Mouse (Mus musculus) induced T-regulatory cell, adult 2 months (primary cell): ENCODE data around the gene Nfix.

ENCODE experiments used
- DNase-seq: peaks from one replicate; pipeline ENCODE4 v3.0.0-alpha.2; 2012; ENCODE audit warnings: low read depth

Gene Nfix

DNA sequence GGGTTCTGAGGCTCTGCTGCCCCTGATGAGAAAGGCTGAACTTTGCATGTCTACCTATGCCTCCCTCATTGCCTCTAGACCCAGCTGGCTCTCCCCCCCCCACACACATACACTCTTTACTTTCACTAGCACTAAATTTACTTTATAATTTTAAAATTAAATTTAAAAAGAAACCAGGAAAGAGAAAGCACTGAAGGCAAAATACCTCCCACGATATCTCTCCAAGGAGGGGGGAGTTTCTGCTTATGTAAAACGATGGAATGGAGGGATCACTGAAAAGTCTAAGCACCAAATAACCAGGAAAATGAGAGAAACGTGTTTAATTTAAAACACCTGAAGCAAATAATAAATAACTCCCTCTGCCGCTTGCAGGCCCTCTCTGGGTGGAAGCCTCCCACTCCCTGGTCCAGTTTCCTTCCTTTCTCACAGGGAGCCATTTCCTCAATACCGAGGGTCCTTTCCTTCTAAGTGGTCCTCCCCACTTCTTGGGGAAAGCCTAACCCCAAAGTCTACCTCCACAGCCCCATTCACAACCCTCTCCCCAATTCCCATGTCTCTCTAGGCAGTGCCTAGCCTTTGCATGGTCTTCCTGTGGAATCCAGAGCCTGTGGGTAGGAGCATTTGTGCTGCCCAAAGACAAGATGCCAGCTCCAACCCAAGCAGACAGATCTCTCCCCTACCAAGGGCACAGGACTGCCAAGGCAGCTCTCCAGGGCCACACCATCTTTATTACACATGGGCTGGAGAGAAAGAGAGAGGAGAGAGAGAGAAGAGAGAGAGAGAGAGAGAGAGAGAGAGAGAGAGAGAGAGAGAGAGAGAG lies 18.2 kb downstream of the Nfix start:
- DNase-seq, result no peak

DNA sequence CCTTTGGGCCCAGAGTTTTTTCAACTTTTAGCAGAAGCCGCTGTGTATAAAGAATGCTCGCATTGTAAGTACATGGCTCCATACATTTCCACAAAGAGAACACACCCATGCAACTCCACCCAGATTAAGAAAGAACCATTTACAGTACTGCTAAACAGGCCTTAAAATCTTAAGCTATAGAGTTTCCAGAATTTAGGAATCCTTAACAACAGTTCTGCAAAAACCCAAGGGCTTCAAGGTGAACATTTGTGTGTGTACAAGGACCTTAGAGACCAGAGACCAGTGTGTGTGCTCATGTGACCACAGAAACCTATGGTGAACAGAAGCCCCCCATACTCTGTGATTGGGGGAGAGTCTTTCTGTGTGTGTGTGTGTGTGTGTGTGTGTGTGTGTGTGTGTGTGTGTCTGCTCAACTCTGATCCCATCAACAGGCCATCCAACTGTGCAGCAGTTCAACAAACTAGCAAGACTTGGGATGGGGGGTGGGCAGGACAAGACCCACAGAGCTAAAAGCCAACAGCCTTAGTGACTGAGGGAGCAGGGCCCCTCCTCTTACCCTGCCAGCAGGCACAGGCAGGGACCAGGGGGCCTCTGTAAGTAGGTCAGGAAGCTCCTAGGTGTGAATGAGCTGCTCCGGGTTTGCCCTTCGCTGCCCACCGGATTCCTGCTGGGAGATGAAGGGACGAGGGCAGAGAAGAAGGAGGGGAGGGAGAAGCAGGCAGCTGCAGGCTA lies 19.0 kb downstream of the Nfix start:
- no peak for DNase-seq

DNA sequence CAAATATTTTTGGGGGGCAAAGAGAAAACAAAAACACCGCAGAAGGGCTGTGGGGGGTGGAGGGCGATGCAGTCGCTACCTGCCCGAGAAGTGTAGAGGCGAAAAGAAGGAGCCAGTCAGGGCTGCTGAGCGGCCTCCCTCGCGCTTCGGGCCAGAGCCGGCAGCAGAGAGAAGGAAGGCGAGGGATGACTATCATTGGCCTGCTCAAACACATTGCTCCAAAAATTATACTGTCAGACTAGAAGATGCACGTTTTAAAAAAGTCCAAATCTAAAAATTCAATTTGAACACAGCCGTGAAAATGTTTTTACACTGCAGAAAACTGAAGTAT lies 20.0 kb downstream of the Nfix start:
- no peak for DNase-seq

DNA sequence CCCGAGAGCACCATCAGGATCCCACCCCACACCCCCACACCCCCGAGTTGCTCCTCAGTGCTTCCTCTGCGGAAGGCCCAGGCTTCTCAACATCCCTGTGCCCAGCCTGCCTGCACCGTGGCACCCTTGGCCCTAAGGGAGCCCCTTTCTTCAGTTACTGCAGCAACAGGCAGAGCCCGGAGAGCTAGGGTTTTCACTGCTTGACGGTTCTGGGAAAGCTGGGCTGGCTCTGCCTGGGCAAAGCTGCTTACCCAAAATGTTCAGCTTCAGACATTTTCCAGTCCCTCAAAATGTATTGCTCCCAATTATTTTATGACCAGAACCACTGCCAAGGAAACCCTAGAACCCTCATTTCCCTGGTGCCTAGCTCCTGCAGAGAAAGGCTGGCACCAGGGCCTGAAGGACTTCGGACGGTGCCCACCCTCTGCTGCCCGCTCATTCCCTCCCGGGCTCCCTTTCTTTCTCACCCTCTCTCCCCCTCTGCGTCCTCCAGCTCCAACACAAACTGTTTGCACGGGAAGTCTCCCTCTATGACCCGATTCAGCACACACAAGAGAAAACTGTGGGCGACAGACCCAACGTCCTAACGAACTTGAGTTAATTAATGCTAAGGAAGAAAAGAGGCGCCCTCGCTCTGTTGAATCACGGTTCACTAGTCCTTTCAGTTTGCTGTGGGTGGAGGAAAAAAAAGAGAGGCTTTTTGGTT lies 20.5 kb downstream of the Nfix start:
- DNase-seq, result no peak

DNA sequence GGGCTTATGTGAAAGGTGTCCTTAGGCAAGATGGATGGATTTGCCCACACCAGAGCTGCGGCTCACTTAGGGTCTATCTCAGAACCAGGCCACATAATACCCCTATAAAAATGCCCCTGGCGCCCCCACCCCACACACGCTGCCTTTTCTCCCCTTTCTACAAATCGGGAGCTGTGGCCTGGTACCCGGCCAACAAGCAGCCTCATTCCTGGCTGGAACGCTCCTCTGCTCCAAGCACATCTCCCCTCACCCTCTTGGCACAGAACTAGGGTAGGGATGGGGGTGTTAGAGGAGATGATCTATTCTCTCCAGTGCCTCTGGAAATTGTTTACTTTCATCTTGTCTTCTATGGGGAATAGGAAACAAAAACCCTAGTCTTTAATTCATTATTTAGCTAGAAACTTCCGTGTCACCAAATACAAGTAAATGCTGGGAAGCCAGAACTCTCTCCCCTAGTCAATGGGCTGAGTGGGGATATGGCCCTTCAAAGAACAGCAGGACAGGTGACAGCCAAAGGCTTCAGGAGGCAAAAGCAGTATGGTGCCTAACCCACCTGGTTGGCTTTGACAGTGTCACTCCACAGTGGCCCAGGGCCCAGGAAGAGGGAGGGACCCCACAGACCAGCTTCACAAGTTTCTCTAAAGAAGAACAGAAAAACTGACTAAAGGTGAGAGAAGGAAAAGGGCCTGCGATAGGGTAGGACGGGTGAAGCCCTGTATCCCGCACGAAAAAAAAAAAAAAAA lies 21.3 kb downstream of the Nfix start:
- DNase-seq, result no peak

DNA sequence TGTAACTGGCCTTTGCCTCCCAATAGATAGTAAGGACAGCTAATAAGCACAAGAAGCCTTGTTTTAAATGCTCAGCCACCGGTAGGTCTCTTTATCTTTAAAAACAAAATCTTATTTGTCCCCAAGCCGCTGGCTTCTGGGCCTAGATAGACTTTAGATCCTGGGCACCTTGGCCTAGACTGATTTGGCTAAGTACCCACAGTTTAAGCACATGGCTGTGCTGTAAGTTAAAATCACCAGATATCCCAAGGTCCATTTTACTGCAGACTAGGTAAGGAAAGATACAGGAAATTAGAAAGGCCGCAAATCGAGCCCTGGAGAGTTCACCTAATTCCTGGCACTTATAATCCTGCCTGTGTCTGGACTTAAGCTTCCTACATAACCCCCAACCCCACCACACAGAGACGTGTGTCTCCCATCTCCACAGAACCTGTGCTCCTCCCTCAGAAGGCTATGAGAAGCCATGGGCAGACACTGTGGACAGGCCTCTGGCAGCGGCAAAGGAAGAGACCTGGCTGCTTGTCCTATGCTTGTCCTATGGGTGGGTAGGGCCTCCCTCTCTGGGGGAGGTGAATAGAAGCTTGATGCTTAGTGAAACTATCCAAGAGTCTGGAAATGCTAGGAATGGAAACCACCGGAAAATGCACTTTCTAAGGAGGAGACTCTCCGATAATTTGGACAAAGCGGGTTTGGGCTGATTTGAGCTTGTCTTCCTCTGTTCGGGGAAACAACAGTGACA lies 22.1 kb downstream of the Nfix start:
- DNase-seq, result no peak

DNA sequence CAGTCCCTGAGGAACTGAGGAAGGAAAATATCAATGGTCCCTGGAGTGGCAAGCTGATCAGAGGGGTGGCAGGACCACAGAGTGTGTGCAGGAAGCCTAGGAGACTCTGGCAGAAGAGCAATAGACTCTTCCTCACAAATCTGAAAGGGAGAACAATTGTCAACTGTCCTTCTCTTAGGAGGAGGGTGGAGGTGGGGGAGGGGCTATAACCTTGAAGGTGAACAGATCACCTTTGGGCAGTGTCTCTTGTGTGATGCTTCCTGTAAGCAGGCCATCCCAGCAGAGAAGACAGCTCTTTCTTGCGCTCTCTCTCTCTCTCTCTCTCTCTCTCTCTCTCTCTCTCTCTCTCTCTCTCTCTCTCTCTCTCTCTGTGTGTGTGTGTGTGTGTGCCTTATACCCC lies 23.6 kb downstream of the Nfix start:
- no peak for DNase-seq

DNA sequence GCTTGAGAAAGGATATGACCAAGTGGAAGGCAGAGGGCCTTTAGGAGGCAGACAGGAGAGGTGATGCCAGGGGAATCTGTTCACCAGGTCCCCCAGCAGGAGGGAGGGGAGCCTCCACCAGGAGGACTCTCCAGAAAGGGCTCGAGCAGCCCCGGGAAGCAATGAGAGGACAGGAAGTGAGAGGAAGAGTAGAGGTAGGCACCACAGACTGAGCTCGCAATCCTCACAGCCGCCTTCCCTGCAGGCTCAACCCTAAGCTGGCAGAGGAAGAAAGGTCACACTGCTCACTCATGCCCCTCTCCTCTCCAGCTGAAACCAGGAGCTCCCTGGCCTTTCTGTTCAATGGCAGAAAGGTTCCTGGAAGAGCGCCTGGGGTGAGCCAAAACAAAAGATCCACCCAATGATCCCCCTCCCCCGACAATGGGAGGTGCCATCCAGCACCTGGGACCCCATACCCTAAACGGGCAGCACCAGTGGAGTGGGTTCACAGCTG lies 24.5 kb downstream of the Nfix start:
- DNase-seq, result no peak

DNA sequence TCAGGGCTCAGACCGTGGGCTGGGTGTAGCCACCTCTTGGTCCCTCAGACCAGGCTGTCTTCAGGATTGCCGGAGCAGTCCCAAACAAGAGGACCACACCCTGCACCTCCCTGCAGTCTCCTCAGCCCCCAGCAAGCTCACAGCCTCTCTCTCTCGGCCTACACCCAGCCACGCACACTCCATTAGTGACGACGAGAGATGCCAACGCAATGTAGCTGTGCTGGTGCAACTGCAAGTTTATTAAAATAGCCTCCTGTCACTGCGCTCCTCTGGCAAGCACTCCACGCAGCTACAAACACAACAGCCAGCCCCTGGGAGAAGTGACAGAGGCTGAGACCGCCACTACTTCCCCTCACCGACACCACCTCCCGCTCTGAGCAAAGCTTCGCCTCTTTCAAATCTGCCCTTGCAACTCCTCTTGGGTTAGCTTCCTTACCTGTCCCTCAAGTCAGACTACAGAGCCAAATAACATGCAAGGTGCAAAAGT lies 25.0 kb downstream of the Nfix start:
- DNase-seq, result no peak

DNA sequence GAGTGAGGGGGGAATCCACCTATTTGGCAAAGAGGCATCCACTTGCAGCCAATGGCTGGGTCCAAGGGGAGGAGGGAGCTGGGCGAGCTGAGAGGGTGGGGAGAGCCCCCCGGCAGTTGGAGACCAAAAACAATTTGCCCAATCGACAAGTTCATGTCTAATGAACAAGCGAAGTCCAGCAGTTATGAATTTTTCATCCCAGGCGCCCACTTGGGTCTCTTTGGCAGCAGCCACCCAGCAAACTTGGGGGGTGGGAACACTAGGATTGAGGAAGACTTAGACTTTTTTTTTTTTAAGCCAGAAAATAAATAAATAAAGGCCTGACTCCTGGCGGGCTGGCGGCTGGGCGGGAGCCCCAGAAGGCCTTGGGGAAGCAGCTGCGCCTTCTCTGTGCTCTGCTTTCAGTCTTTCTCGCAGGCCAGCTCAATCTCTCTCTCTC lies 25.7 kb downstream of the Nfix start:
- DNase-seq, result no peak

DNA sequence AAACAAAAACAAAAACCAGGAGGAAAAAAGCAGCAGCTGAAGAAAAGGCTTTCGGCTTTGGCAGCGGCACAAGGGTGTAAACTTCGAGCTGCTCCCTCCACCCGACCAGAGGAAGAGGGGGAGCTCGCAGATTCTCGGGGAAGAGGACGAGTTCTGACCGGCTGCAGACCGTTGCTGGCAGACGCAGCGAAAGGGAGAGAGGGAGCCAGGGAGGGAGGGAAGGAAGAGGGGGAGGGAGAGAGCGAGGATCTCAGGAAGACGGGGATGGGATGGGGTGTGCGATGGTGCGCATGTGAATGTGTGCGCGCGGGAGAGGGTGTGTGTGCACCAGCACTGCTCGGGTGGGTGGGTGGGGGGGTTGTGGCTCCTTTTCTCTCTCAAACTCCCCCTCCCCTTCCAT lies 26.3 kb downstream of the Nfix start:
- no peak for DNase-seq

DNA sequence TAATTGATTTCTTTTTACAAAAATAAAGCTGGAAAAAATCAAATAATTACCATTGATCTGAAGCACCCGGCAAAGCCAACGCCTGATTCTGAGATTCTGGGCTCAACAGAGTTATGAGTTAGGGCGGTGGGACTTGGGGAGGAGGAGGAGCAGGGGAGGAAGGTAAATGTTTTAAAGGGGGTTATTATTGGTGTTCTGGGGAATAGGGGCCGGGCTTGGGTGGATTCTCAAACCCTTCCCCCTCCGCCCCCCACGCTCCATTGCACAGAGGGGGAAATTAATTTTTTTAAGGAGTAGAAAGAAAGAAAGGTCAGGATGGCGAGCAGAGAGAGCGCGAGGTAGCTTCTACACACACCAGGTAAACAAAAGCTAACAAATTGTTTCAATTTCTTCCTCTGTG lies 26.8 kb downstream of the Nfix start:
- no peak for DNase-seq

DNA sequence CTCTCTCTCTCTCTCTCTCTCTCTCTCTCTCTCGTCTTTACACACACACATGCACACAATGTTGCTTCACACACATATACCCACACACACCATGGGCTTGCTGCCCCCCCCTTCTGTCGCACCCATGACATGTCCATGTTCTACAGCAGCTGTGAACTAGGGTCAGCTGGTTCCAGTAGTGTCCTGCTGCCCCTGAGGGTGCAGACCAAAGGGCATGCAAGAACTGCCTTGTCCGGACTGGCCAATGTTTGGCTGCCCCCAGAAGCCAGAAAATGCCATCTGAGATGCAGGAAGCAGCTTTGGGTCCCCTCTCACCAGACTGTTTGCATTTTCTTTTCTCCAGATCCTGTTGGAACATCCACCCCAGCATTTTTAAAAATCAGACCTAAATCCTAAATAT lies 27.5 kb downstream of the Nfix start:
- no peak for DNase-seq

DNA sequence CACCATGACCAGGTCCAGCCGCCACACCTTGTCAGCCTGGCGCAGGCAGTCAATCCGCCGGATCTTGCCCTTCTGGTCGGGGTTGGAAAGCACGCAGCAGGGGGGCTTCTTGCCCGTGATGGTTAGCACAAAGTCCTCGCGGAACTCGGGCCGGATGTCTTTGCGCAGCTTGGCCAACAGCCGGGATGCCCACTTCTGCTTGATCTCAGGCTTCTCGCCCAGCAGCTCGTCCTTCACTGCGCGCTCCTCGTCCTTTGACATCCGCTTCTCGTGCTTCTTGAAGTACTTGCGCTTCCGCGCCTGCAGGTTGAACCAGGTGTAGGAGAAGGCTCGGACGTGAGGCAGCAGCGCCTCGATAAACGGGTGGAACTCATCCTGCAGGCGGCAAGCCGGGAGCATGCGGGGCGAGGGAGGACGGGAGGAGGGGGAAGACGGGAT lies 28.2 kb downstream of the Nfix start:
- no peak for DNase-seq

DNA sequence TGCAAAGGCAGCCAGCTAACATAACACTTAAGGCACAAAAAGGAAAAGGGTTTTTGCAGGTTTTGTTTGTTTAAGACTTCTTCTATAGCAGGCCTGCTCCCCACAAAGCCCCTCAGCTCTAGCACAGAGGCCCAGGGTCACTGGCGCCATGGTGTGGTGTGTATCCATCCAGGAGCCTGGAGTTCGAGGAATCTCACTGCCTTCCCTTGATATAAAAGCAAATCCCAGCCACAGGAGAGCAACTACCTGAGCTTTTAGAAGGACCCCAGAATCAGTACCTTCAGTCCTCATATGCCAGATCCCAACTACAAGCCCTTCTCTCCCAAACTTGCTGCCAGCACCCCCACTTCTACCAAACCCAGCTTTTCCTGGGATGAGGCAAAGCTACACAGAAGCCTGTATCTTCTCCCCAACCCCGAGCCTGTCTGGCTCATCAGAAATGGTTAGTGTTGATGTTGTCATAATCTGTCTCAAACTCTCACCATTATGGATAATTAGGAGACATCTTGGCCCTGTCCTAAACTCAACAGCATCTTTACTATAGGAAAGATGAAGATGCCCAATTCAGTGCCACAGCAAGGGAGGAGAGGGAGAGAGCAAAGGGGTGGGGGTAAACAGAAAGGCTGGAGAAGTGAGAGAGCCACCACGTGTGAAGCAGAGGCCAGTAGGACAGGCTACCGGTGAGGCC lies 29.0 kb downstream of the Nfix start:
- no peak for DNase-seq

DNA sequence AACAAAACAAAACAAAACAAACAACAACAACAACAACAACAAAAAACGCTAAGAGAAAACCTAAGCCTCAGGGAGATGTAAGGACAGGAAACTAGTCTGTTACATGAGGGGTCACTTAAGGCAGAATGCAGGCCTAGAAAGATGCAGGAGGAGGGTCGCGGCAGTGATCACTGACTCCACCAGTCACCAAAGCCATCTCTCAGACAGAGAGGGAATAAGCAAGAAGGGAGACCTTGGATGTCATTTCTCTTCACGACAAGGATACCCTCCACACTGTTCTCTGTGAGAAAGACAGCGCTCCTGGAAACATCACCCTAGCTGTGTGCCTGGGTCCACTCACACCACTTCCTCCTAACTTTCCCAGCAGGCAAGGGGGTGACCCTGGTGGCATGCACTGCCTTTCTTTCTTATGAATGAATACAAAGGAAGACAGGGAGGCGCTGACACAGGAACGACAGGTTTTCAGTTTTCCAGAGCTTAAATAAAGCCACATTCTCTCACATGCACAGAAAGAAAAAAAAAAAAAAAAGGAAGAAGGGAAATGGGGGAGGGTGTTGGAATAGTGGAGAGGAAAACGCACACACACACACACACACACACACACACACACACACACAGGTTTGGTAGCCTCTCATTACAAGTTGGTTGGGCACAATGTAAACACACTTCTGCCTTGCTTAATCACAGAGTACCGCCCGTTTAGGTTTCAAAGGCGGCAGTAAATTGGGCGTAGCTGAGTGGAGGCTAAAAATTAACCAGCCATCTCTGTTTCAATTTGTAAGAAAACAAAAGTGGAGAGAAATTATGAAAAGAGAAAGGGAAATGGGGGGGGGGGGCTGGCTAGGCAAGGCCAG lies 29.8 kb downstream of the Nfix start:
- DNase-seq, result no peak

DNA sequence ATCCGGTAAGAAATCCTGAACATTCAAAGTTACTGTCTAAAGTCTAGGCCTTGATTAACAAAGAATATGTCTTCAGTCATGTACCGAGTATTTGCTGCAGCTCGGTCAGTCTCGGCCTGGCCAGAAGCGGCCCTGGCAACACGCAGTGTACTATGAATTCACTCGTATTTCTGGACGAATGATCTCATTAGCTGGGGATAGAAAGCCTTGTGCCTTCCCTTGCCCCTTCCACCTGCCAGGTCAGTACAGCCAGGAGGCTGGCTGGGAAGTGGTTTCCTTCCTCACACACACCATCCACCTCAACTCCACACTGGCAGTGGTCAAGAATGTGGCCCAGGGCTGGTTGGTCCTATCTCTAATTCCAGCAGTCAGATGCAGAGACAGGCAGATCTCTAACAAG lies 30.8 kb downstream of the Nfix start:
- no peak for DNase-seq

DNA sequence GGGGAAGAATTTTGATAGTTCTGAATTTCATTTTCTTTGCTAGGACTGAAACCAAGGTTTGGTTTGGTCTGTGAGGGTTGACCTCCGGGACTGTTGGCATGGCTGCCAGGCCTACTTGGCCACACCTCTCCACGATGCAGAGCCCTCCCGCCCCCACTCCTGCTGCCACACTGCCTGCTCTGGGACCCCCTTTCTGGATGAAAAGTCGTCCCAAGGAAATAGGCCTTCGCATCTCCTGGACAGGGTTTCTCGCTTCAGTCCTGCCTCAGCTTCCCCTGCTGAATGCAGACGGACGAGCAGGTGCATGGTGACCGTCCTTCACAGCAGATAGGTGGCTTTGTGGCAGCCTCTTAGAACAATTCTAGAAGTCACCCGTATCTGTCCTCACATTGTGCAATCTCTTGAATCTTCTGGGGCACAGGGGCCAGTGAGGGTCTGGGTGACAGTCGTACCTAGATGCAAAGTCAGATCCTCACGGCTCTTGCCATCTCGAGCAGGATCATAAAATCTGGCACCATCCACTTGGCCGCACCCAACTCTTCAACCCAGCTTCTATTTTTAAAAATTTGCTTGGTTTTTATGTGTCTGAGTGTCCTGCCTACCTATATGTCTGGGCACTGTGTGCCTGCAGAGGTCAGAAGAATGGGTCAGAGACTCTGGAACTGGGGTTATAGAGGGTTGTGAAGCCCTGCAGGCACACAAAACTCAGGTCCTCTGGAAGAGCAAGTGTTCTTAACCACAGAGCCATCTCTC lies 31.6 kb downstream of the Nfix start:
- DNase-seq, result no peak

DNA sequence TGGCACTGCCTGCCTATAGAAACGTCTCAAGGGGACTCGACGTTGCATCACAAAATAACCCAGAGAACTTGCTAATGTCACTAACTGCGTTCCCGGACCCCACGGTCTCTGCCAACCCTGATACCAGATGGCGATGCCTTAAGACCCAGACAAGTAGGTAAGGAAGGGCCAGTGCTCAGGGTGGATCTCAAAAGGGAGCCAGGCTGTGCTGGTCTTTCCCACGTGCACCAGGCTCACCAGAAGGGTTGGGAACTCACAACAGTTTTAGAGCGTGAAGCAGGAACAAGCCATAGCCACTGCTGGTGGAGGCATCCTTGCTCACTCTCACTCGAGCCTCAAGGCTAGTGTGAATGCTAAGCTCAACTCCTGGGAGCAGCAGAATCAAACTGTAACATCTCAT lies 32.9 kb downstream of the Nfix start:
- DNase-seq, result no peak
